Mouse (Mus musculus): Measurements from ENCODE around the gene Rhob. TPM values are rescaled to one million over a fixed set of nuclear protein-coding genes. Genes with fewer than 3 reads are reported as not detected.

The Rhob gene
- polyA plus RNA-seq, 1 experiment from 2014 or later = 43.8 TPM

DNA sequence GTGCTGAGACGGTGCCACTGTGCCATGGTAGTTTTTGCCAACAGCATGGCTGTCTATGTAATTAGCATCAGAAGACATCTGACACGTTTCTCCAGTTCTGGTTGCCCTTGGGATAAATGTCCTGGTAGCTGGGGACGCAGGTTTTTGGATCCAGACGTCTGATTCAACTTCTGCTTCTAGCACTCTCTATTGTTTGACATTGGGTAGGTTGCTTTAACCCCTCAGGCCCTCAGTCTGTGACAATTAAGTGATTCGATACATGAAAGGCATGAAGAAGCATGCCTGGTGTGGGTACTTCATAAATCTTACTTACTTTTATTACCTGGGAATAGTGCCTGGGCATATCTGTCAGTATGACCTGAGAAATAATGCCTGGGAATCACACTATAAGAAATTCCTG, 24.3 kb upstream of the Rhob start:
- Histone ChIP-seq H3K9me3 (no peaks in the 10 kb centered on the region), H3K27me3 (replicated peaks) (no peaks in the 10 kb centered on the region), H3K9ac (no peak overlapping the region), H3K4me1 (no peaks in the 10 kb centered on the region), H3K27ac (no peak overlapping the region), H3K4me2 (no peak overlapping the region), H3K36me3 (no peaks in the 10 kb centered on the region), H3K4me3 (replicated peaks) (no peak overlapping the region)
- WGBS = 67% methylated on average over 5 of the region's 5 CpGs
- no peak for ATAC-seq (ENCODE audit: insufficient read depth, low FRiP score, low read depth)

DNA sequence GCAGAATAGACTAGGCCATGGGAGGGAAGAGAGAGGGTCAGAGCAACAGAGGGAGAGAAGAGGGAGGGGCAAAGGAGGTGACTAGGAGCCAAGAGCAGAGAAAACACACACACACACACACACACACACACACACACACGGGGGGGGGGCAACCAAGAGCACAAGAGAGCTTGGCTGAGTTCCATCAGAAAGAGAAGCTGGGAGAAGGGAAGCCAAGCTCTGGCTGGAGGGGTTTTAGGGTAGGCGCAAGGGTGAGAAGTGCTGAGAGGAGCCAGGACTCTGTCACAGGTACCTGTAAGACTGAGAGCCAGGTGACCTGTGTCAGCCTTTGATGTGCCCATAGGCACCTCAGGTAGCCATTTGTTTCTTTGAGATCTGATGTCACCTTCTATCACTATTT, 22.9 kb upstream of the Rhob start:
- Histone ChIP-seq H3K4me2 (no peak overlapping the region), H3K36me3 (no peaks in the 10 kb centered on the region), H3K4me3 (replicated peaks) (no peak overlapping the region), H3K27me3 (replicated peaks) (no peaks in the 10 kb centered on the region), H3K9me3 (no peaks in the 10 kb centered on the region), H3K27ac (no peak overlapping the region), H3K4me1 (no peaks in the 10 kb centered on the region), H3K9ac (no peak overlapping the region)
- 70% methylated on average over 2 of the region's 2 CpGs for WGBS
- ATAC-seq (ENCODE audit: insufficient read depth, low FRiP score, low read depth) = no peak

DNA sequence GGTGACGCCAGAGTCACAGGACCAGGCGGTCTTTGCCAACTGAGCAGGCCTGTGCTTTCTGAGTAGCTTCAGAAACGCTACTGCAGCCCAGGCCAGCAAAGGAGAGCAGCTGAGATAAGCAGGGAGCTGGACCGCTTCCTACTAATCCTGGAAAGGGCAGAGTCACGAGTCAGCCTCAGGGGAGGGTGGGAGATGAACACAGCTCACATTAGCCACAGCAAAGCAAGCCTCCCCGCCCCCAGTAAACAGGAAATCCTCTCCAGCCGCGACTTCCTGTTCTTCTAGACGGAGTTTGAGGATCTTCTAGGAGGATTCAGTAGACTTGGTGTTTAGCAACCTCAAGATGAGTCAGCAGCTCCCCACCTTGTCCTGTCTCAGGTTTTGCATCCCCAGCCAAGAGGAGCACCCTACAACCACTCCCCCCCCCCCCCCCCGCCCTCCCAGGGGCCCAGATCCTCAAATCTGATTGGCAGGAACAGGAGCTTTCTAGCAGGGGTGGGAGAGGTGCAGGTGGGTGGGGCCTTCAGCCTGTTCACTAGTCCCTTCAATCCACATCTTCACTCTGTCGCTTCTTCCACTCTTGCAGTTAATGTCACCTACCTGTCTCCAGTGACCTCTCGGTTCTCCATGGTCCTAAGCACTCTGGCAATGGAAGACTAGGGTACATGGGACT, 21.7 kb upstream of the Rhob start:
- no peaks in the 10 kb centered on the region for H3K27me3 ChIP-seq (replicated peaks)

DNA sequence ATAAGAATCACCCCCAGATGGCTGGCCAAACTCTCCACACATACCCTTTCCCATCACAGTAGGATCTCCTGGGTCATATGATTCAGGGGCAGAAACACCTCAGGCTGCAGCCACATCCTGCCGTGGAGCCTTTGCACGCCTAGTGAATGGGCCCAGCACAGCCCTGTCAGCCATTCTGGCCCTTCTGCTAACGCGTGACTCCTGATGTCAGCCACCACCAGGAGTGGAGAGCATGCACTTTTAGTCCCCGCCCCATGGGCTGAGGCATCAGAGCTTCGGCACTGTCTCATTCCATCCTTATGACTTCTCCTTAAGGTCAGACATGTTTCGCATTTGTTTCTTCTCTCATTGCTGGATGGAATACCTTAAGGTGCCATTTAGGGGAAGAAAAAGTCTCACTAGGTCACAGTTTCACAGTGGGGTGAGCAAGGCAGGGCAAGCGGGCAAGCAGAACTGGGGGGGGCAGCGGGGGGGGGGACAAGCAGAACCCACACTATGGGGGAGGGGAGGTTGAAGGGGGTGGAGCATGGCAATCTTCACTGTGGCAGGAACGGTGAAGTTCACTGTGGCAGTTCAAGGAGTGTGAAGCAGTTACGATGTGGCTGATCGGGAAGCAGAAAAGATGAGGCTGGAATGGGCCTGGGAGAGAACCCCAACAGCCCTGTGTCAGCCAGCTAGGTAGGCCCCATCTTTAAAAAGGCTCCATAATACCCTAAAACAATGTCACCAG, 19.8 kb upstream of the Rhob start:
- WGBS = 64% methylated on average over 12 of the region's 12 CpGs
- no peak overlapping the region for H3K9ac ChIP-seq
- no peak overlapping the region for H3K27ac ChIP-seq
- H3K4me1 ChIP-seq = no peaks in the 10 kb centered on the region
- H3K36me3 ChIP-seq = no peaks in the 10 kb centered on the region
- no peaks in the 10 kb centered on the region for H3K27me3 ChIP-seq (replicated peaks)
- H3K9me3 ChIP-seq = no peaks in the 10 kb centered on the region
- no peak overlapping the region for H3K4me2 ChIP-seq
- ATAC-seq (ENCODE audit: insufficient read depth, low FRiP score, low read depth) = no peak
- H3K4me3 ChIP-seq (replicated peaks) = no peak overlapping the region

More for the DNA sequence above, 21.7 kb upstream of the Rhob start:
- peak; percentile 64; the same call in 1 of the 2 replicates for ATAC-seq (ENCODE audit: insufficient read depth, low FRiP score, low read depth)
- Histone ChIP-seq H3K9me3 (no peaks in the 10 kb centered on the region), H3K4me1 (no peaks in the 10 kb centered on the region), H3K36me3 (no peaks in the 10 kb centered on the region), H3K4me3 (replicated peaks) (no peak overlapping the region), H3K27ac (no peak overlapping the region), H3K4me2 (no peak overlapping the region), H3K9ac (no peak overlapping the region)
- 44% methylated on average over 11 of the region's 12 CpGs for WGBS

DNA sequence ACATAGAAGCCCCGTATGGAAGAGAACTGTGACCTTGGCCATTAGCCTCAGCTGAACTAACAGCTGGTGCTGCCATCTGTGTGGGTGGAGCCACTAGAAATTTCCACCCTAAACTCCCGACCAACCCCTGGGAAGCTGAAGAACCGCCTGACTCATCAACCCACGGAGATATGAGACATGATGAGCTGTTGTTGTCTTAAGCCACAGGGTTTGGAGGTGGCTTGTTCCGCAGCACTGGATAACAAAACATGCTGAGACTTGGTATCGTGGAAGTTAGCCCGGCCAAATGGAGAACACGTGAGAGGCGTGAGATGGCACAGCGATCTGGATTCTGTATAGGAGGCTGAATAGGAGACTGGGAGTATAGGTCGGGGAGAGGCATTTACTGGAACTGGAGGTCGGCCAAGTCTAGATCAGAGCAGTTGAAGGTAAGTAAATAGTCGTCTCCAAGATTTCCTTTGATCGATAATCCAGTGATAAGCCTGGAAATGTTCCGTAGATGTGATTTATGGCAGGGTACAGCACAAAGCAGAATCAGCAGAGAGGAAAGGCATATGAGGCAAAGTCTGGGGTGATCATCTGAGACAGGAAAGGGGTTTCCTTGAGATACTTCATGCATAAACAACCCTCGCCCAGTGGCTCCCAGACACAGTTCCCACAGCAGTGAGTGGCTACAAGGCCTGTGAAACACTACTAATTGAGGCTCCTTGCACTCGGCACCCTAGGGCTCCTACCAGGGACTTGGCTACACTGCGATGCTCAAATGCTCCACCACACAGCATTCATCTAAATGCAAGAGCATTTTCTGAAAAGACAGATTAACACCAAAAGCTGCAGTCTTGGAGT, 11.5 kb upstream of the Rhob start:
- Histone ChIP-seq H3K4me2 (peak overlapping the region; percentile 29), H3K4me3 (replicated peaks) (no peak overlapping the region), H3K27ac (peak overlapping the region; percentile 45; the same call in 1 of the 2 replicates), H3K9ac (no peak overlapping the region), H3K27me3 (replicated peaks) (no peaks in the 10 kb centered on the region), H3K4me1 (0 out of 2 replicates have a peak, but pooled peaks cover 5% of the 10 kb centered on the region), H3K9me3 (no peaks in the 10 kb centered on the region), H3K36me3 (no peaks in the 10 kb centered on the region)
- whole genome bisulfite sequencing = 48% methylated on average over 18 of the region's 18 CpGs
- ATAC-seq (ENCODE audit: insufficient read depth, low FRiP score, low read depth) = peak; percentile 82

DNA sequence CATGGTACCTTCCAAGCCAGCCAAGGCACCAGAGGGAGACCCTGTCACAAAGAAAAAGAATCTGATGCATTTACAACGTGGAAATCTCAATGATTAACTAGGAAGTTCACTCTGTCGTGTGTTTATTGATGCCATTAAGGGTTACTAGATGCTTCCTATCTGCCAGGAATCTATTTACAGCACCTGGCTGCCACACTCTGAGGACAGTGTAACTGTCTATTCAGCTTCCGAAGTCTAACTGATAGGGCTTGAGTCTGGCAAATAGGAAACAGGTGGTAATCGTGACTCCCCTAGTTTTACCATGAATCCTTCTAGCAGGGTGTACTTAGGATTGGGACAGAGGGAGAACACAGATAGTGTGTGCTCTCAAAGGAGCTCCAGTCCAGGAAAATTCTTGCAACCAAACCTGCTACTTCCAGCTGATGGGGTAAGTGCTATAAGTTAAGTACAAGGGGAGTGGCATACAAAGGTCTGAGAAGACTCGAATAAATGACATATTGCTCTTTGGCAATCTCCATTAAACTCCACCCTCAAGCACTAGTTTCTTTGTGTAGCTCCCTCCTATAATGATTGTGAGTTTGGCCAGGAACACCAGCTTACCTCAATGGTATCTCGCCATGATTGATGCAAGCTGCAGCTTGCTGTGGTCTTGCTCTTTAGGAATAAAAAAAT, 10.6 kb upstream of the Rhob start:
- no peaks in the 10 kb centered on the region for H3K9me3 ChIP-seq
- H3K4me2 ChIP-seq = peak overlapping the region; percentile 29
- H3K27ac ChIP-seq = peak overlapping the region; percentile 36; the same call in 1 of the 2 replicates
- H3K9ac ChIP-seq = no peak overlapping the region
- 0 out of 2 replicates have a peak, but pooled peaks cover 5% of the 10 kb centered on the region for H3K4me1 ChIP-seq
- no peak overlapping the region for H3K4me3 ChIP-seq (replicated peaks)
- ATAC-seq (ENCODE audit: insufficient read depth, low FRiP score, low read depth) = no peak
- 49% methylated on average over 6 of the region's 6 CpGs for WGBS
- no peaks in the 10 kb centered on the region for H3K36me3 ChIP-seq
- H3K27me3 ChIP-seq (replicated peaks) = no peaks in the 10 kb centered on the region

DNA sequence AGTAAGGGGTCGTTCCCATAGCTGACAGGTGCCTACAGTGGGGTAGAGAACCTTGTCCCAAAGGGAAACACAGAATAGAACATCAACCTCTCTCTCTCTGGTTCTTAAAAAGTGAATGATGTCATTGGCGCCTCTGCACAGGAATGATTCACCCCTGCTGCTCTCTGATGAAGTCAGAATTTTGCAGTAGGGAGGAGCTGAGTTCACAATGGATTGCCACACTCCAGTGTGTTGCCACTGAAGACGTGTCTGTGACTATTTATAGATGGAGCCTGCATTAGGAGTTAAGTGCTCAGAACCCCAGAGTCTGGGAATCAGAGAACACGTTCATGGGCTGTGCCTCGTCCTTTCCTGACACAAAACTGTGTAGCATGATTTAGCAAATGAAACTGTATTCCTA, 9.9 kb upstream of the Rhob start:
- no peak overlapping the region for H3K27ac ChIP-seq
- 0 out of 2 replicates have a peak, but pooled peaks cover 5% of the 10 kb centered on the region for H3K4me1 ChIP-seq
- H3K9me3 ChIP-seq = no peaks in the 10 kb centered on the region
- H3K27me3 ChIP-seq (replicated peaks) = no peaks in the 10 kb centered on the region
- H3K9ac ChIP-seq = no peak overlapping the region
- no peaks in the 10 kb centered on the region for H3K36me3 ChIP-seq
- ATAC-seq (ENCODE audit: insufficient read depth, low FRiP score, low read depth) = no peak
- no peak overlapping the region for H3K4me3 ChIP-seq (replicated peaks)
- 64% methylated on average over 5 of the region's 5 CpGs for WGBS
- H3K4me2 ChIP-seq = no peak overlapping the region

DNA sequence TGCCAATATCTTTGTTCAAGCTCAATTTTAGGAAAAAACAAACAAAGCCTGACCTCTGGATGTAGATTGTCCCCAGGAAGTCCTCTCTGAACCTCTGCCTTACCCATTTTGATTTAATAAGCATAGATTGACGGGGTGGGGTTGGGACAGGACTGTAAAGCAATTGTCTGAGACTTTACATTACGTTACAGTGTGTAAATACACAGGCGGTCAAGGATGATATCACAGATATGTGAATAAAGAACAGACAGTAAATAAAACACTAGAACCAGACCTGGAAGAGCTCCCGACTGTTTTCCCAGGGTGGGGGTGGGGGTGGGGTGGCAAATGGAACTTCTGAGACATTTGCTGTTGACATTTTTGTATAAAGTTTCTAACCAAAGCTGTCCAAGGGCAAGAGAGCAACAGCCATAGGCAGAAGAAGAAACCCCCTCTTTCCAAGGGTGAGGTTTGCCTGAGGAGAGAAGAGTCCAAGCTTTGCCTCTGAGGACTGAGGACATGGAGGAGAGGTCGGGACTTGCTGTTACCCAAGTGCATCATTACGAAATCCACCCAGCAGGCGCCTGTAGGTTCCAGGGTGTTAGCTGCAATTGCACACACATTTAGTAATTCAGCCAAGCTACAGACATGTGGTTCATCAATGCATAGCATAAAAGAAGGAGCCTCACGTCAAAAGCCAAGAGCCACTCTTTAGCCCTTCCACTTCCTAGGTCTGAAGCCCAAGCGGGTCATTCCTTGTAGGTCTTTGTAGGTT, 7.3 kb upstream of the Rhob start:
- WGBS = 61% methylated on average over 9 of the region's 9 CpGs

DNA sequence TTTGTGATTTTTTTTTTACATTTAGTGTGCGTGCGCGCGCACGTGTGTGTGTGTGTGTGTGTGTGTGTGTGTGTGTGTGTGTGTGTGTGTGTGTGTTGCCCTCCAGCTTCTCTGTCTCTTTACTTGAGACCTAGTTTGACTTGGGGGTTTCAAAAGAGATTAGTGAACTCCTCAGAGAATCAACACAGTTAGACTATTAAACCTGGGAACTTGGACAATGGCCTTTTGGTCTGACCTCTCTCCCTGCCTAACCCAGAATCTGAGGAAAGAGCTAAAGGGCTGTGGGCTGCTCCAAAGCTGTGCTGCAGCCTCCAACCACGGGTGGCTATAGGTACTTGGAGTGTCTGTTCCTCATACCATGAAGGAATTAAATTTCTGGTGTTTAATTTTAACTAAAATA, 4.3 kb upstream of the Rhob start:
- Histone ChIP-seq H3K36me3 (no peaks in the 10 kb centered on the region), H3K4me1 (peaks cover 10% of the 10 kb centered on the region), H3K27ac (no peak overlapping the region), H3K9ac (no peak overlapping the region), H3K4me2 (no peak overlapping the region), H3K27me3 (replicated peaks) (no peaks in the 10 kb centered on the region), H3K9me3 (no peaks in the 10 kb centered on the region), H3K4me3 (replicated peaks) (no peak overlapping the region)
- WGBS = 82% methylated on average over 6 of the region's 6 CpGs
- no peak for ATAC-seq (ENCODE audit: insufficient read depth, low FRiP score, low read depth)

More for the DNA sequence above, 7.3 kb upstream of the Rhob start:
- no peak overlapping the region for H3K9ac ChIP-seq
- no peak overlapping the region for H3K4me3 ChIP-seq (replicated peaks)
- no peak overlapping the region for H3K4me2 ChIP-seq
- H3K4me1 ChIP-seq = 0 out of 2 replicates have a peak, but pooled peaks cover 5% of the 10 kb centered on the region
- H3K27me3 ChIP-seq (replicated peaks) = no peaks in the 10 kb centered on the region
- H3K9me3 ChIP-seq = no peaks in the 10 kb centered on the region
- no peak for ATAC-seq (ENCODE audit: insufficient read depth, low FRiP score, low read depth)
- H3K36me3 ChIP-seq = no peaks in the 10 kb centered on the region
- no peak overlapping the region for H3K27ac ChIP-seq

DNA sequence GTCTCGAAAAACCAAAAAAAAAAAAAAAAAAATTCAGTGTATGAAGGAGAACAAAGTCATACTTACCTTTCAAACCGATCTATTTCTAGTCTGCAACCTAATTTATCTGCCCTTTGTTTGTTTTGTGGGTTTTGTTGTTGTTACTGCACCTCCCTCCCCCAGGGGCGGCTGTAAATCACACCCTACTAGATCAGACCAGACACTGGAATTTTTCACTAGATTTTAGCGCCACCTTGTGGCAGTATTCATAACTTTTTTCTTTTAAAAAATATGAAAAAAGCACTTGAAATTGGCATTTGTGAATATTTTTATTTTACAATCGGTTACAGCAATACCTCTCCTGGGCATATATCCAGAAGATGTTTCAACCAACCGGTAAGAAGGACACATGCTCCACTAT, 2.7 kb upstream of the Rhob start:
- Histone ChIP-seq H3K4me3 (replicated peaks) (no peak overlapping the region), H3K9me3 (no peaks in the 10 kb centered on the region), H3K36me3 (no peaks in the 10 kb centered on the region), H3K9ac (no peak overlapping the region), H3K27ac (no peak overlapping the region), H3K27me3 (replicated peaks) (no peaks in the 10 kb centered on the region), H3K4me1 (peaks cover 10% of the 10 kb centered on the region), H3K4me2 (no peak overlapping the region)
- ATAC-seq (ENCODE audit: insufficient read depth, low FRiP score, low read depth) = no peak
- WGBS = 8% methylated on average over 6 of the region's 6 CpGs

All from stomach, embryonic 15.5 days (tissue).